Mouse (Mus musculus) R1 (cell line): ENCODE data around the gene Mlip.
A peak's percentile ranks its signal among the peaks of the same experiment; 100 is the strongest.
"Not testable (repeated sequence)": the region's sequence is repeated elsewhere in the genome, so short reads cannot be mapped to it uniquely, and the experiment has no call there.

Source experiments
- DNase-seq: peaks from one replicate; pipeline ENCODE4 v3.0.0-alpha.2; 2018; ENCODE audit warnings: low read depth, low spot score

The Mlip gene

GRCm38 (mm10) chr9:77198250-77198649 is 154.5 kb downstream of the Mlip start:
- DNase-seq = no peak

GRCm38 (mm10) chr9:77179486-77179885 is 173.3 kb downstream of the Mlip start:
- DNase-seq = no peak

GRCm38 (mm10) chr9:77175870-77176269 is 176.9 kb downstream of the Mlip start:
- DNase-seq = no peak

GRCm38 (mm10) chr9:77172044-77172443 is 180.7 kb downstream of the Mlip start:
- peak; percentile 11 for DNase-seq

- DNase-seq = no peak
These were observed 186.9 kb downstream of the Mlip start for GRCm38 (mm10) chr9:77165877-77166276.

GRCm38 (mm10) chr9:77161764-77162163 is 191.0 kb downstream of the Mlip start:
- DNase-seq = no peak

- DNase-seq = no peak
These were observed 192.4 kb downstream of the Mlip start for GRCm38 (mm10) chr9:77160277-77160926.

GRCm38 (mm10) chr9:77148518-77149257 is 204.1 kb downstream of the Mlip start:
- DNase-seq = no peak

- no peak for DNase-seq
These were observed 233.0 kb downstream of the Mlip start for GRCm38 (mm10) chr9:77119735-77120134.

GRCm38 (mm10) chr9:77096886-77097285 is 255.9 kb downstream of the Mlip start:
- DNase-seq = no peak

- not testable (repeated sequence) for DNase-seq
These were observed 269.5 kb downstream of the Mlip start for GRCm38 (mm10) chr9:77083221-77083620.

- no peak for DNase-seq
These were observed 281.1 kb downstream of the Mlip start for GRCm38 (mm10) chr9:77071676-77072075.

- DNase-seq = no peak
These were observed 296.2 kb downstream of the Mlip start for GRCm38 (mm10) chr9:77056611-77057010.

GRCm38 (mm10) chr9:77054426-77055193 is 298.2 kb downstream of the Mlip start:
- no peak for DNase-seq
